Mouse (Mus musculus): ENCODE measurements around the gene Klhl25. TPM values are rescaled to one million over a fixed set of nuclear protein-coding genes. Genes with fewer than 3 reads are reported as not detected.

Gene Klhl25
- polyA plus RNA-seq (2014; fragmentation: Illumina TruSeq; extraction: RNeasy Lipid Tissue Mini Kit (QIAGEN cat#74804)) = 0.80 TPM

DNA sequence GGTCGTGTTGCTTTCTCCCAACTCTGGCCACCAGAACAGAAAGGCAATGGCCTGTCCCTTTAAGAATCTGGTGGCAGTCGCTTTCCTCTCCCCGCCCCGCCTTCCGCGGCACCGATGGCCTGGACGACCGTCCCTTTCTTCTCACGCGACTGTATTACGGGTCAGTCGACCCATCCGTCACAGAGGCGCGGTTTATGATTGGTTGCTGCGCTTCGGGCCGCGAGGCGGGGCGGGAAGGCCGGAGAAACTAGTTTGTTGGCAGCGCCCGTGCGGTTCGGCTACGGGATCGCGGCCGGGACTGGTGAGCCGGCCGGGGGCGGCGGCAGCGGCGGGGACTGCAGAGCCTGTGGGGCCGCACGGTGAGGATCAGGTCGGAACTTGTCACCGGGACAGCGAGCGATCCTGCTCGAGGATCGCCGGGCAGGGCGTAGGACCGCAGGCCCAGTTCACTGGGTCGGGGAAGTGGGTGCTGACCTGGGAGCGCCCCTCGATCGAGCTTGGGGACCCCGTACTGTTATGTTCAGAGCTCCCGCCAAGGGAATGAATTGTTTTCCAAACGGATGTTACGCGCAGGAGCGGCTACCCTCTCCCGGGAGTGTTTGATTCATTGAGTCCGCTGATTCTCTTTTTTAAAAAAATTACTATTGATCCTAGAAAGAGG lies at the start of gene Klhl25:
Klhl25 (plus strand) TSS at position 196 of the 661 bp plus-strand sequence.

Measured in ovary, adult 10 weeks (tissue).